Comparison of ENCODE assay signal across 14 mouse cellular contexts in genomic region chr17:35532901-35533300, GRCm38 (mm10). TPM values are rescaled to one million over a fixed set of nuclear protein-coding genes. Genes with fewer than 3 reads are reported as not detected.
"Had no signal": no experiment of that assay in that cellular context is flagged by ENCODE, and none has a peak within 500 bp of the region (broad histone marks: within the 10 kb centered on the region; RNA-seq: fewer than 3 reads in every experiment).

TSS of gene Psors1c2 (plus strand) at chr17:35533201.

- H3K4me3 ChIP-seq: kidney, embryonic 15.5 days; liver, embryonic 13.5 days; myocyte had no signal

- H3K27me3 ChIP-seq: kidney, embryonic 15.5 days had no signal

- H3K9me3 ChIP-seq: kidney, embryonic 15.5 days; liver, embryonic 13.5 days had no signal

- H3K27ac ChIP-seq: kidney, embryonic 15.5 days; liver, embryonic 13.5 days had no signal

- H3K4me2 ChIP-seq: kidney, embryonic 15.5 days; liver, embryonic 13.5 days had no signal

- ATAC-seq: inflammation-experienced regulatory T-cells, adult 6 months; liver, postnatal 0 days; lung, postnatal 0 days had no signal

- DNase-seq: kidney, adult 2 months; kidney, postnatal 25 days; liver; liver, embryonic 13.5 days; liver, postnatal 0 days; lung, postnatal 36 days; midbrain, embryonic 14.5 days; retina, postnatal 1 day; thymus, postnatal 25 days had no signal

- H3K9ac ChIP-seq: kidney, embryonic 15.5 days; liver, embryonic 13.5 days; liver, postnatal 0 days had no signal

RNA-seq across cellular contexts. Expression of gene Psors1c2, which starts in this region (rescaled TPM):
- total RNA-seq: megakaryocyte progenitor cell, adult 5-6 weeks had no signal
- polyA plus RNA-seq: lung, postnatal 0 days had no signal
